Mouse (Mus musculus) heart, adult 2 months (tissue): ENCODE results near the gene Slc17a5. TPM values are rescaled to one million over a fixed set of nuclear protein-coding genes. Genes with fewer than 3 reads are reported as not detected.

Experiments used
- DNase-seq, 2 experiments: peaks; one replicate each; pipeline ENCODE4 v3.0.0; 2021
- H3K27ac ChIP-seq: fragments of 200-600 bp; 2 replicates; pipeline ENCODE4 v1.8.1; 2022
- H3K27me3 ChIP-seq: fragments of 200-500 bp; 2 replicates; pipeline ENCODE4 v1.6.1; 2012; ENCODE audit warnings: mild to moderate bottlenecking, low read length, inconsistent platforms, mixed read lengths; ENCODE audit not compliant: control insufficient read depth, insufficient read depth
- H3K36me3 ChIP-seq: fragments of 200-500 bp; 2 replicates; pipeline ENCODE4 v1.6.1; 2012; ENCODE audit warnings: low read length, inconsistent platforms; ENCODE audit not compliant: control insufficient read depth, insufficient read depth
- H3K4me1 ChIP-seq: fragments of 200-500 bp; 2 replicates; pipeline ENCODE4 v1.6.1; 2011; ENCODE audit warnings: low read length; ENCODE audit not compliant: control insufficient read depth, insufficient read depth
- H3K4me3 ChIP-seq: fragments of 200-600 bp; 2 replicates; pipeline ENCODE4 v1.8.1; 2022
- H3K79me2 ChIP-seq: fragments of 200-500 bp; replicated peaks from 2 replicates; pipeline ENCODE4 v1.6.1; 2012; ENCODE audit warnings: mild to moderate bottlenecking, inconsistent platforms, low read length, moderate library complexity, mixed read lengths; ENCODE audit not compliant: control insufficient read depth, insufficient read depth
- H3K9ac ChIP-seq: fragments of 200-500 bp; 2 replicates; pipeline ENCODE4 v1.6.1; 2012; ENCODE audit warnings: low read depth, mild to moderate bottlenecking, control low read depth, inconsistent platforms, low read length, mixed read lengths
- CTCF ChIP-seq: fragments of 200-600 bp; IDR thresholded peaks from 2 replicates; pipeline ENCODE4 v1.8.1; 2022; ENCODE audit warnings: antibody characterized with exemption, mild to moderate bottlenecking, moderate library complexity
- EP300 ChIP-seq: fragments of 200-500 bp; IDR thresholded peaks from 2 replicates; pipeline ENCODE4 v1.6.1; 2011; ENCODE audit warnings: low read depth, low read length, control low read depth; ENCODE audit not compliant: insufficient read depth
- POLR2A ChIP-seq: fragments of 200-500 bp; IDR thresholded peaks from 2 replicates; pipeline ENCODE4 v1.6.1; 2011; ENCODE audit warnings: mild to moderate bottlenecking, low read depth, low read length, control low read depth; ENCODE audit not compliant: insufficient read depth
- WGBS: fragments of 180-500 bp; shearing (Covaris S2); methylation state at CpG from one replicate; pipeline ENCODE4 v1.1.7; 2018; 5-methylcytosine and 5-hydroxymethylcytosine counted together
- intact Hi-C: fragments of 180-260 bp; cut with DNase I; formaldehyde crosslinking; loops from one replicate; pipeline ENCODE4 v1.15.1; 2025
- polyA plus RNA-seq: library from polyadenylated mRNA; depleted of rRNA; stranded (reverse); fragments of >200 nt; gene quantifications from 2 replicates; pipeline ENCODE4 v1.2.3, GENCODE M21; 2012
- total RNA-seq, 2 experiments: library from RNA; stranded (reverse); gene quantifications; 2 replicates each; pipeline ENCODE4 v1.2.3; 2021

The Slc17a5 gene
- total and polyA plus RNA-seq, 3 experiments: 3.8 to 5.1 (median 4.9) TPM

DNA sequence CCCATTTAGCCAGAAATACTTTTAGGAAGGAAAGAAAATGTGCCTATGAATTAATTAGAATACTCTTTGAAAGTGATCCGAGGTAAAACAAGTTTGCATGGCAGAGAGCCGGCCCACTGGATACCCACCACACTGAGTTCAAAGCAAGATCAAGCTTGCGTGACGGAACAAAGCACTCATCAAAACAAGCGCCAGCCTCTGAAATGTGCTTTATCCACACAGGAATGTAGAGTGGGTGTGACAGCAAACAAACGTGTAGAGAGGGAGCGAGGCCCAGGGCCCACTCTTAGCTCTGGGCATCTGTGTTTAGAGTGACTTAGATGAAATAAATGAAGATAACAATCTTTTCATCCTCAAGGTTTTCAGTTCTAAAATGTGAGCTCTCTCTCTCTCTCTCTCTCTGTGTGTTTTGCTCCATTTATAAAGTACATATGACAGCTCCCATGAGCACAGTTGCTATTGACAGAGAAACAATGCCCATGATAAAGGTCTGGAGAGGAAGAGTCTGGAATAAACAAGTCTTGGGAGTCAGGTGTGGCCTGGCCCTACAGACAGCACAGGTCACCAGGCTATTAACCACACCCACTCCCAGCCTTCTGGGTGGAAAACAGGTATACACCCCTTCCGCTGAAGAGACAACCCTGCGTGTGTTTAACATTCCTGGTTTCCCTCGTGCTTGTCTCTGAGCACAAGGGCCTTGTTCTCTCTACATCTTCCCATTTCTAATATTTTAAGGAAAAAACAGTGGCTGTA, 8.0 kb downstream of the Slc17a5 start:
- no peak for DNase-seq
- TF ChIP-seq CTCF (no peak), EP300 (no peak)
- intact Hi-C loops: no loop called here
- no peaks in the 10 kb centered on the region for H3K79me2 ChIP-seq
- H3K4me1 ChIP-seq: no peaks in the 10 kb centered on the region
- no peak overlapping the region for H3K4me3 ChIP-seq
- H3K36me3 ChIP-seq: no peaks in the 10 kb centered on the region
- no peak overlapping the region for H3K27ac ChIP-seq
- no peaks in the 10 kb centered on the region for H3K27me3 ChIP-seq
- 80% methylated on average over 10 of the region's 10 CpGs for WGBS
- H3K9ac ChIP-seq: no peak overlapping the region

DNA sequence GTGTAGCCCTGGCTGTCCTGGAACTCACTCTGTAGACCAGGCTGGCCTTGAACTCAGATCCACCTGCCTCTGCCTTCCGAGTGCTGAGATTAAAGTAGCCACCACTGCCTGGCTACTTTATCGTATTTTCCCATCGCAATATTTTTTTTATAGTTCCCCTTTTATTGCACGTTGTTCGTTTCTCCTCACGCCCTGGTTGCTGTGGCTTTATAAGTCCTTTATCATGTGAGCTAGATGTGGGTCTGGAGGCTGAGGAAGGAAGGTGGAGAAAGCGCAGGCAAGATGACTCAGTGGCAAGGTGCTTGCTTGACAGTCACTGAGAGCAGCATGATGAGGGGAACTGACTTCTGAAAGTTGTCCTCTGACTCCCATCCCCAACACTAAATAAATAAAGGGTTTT, 9.0 kb downstream of the Slc17a5 start:
- H3K27me3 ChIP-seq: no peaks in the 10 kb centered on the region
- no peak overlapping the region for H3K9ac ChIP-seq
- H3K4me3 ChIP-seq: no peak overlapping the region
- intact Hi-C loops: no loop called here
- no peaks in the 10 kb centered on the region for H3K36me3 ChIP-seq
- H3K4me1 ChIP-seq: no peaks in the 10 kb centered on the region
- no peaks in the 10 kb centered on the region; the same call in 1 of the 2 replicates for H3K79me2 ChIP-seq
- no peak for DNase-seq
- WGBS: 82% methylated on average over 7 of the region's 7 CpGs
- no peak overlapping the region for H3K27ac ChIP-seq
- TF ChIP-seq CTCF (no peak), POLR2A (no peak), EP300 (no peak)

DNA sequence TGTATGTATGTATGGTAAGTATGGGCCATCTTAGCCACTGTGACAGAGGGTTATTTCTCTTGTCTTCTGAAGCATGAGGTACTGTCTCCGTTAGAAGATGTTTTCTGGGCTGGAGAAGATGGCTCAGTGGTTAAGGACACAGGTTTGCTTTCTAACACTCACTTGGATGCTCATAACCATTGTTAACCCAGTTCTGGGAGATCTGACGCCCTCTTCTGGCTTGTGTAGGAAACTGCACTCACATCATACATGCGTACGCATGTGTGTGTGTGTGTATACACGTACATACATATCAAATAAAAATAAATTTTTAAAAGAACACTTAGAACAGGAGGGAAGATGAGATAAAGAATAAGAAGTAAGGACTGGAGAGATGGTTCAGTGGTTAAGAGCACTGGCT, 11.4 kb downstream of the Slc17a5 start:
- Histone ChIP-seq H3K79me2 (no peaks in the 10 kb centered on the region; the same call in 1 of the 2 replicates), H3K4me1 (no peaks in the 10 kb centered on the region), H3K36me3 (no peaks in the 10 kb centered on the region), H3K4me3 (no peak overlapping the region), H3K27me3 (no peaks in the 10 kb centered on the region), H3K9ac (no peak overlapping the region), H3K27ac (no peak overlapping the region)
- no peak for DNase-seq
- TF ChIP-seq CTCF (no peak), EP300 (no peak), POLR2A (no peak)
- 85% methylated on average over 5 of the region's 5 CpGs for WGBS
- intact Hi-C loops: no loop called here

DNA sequence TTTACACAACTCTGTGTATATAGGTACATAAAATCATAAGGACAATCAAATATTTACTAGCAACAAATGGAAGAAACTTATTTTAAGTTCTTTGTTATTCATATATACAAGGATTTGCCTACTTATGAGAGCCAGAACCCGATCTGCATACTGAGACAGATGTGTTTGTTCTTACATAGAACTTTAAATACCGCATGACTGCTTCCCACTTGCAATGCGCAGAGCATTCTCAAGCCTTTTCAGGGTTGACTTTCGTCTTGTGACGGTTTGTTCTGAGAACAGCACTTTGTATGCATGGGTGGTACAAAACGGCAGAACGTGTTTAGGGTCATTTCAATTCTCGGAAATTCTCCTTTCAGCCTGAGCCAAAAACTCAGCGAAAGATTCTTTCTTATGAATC, 17.9 kb downstream of the Slc17a5 start:
- Histone ChIP-seq H3K4me1 (no peaks in the 10 kb centered on the region), H3K27ac (no peak overlapping the region), H3K27me3 (no peaks in the 10 kb centered on the region), H3K9ac (no peak overlapping the region), H3K4me3 (no peak overlapping the region), H3K36me3 (peaks cover 2% of the 10 kb centered on the region; the same call in 1 of the 2 replicates), H3K79me2 (no peaks in the 10 kb centered on the region; the same call in 1 of the 2 replicates)
- TF ChIP-seq POLR2A (no peak), EP300 (no peak), CTCF (no peak)
- WGBS: 97% methylated on average over 9 of the region's 9 CpGs
- intact Hi-C loops: no loop called here
- no peak for DNase-seq

DNA sequence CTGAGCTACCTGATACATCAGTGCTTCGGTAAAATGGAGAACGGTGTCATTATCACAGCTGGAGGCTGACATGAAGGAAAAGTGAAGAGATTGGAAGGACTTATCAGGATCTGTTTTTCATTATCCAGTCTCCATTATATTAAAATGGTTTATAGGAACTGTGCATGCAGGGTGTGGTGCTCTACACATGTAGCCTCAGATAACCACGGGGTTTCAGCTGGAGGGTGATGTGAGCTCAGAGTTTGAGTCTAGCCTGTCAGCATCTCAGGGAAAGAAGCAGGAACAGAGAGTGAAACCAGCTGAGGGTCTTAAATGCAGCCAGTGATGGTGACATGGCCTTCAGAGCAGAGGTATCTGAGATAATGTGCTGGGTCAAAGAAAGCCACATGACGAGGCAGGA, 28.4 kb downstream of the Slc17a5 start:
- 83% methylated on average over 4 of the region's 4 CpGs for WGBS
- no peaks in the 10 kb centered on the region for H3K79me2 ChIP-seq
- no peak for TF ChIP-seq CTCF
- no peak for TF ChIP-seq EP300
- no peak for TF ChIP-seq POLR2A
- no peak overlapping the region for H3K9ac ChIP-seq
- intact Hi-C loops: no loop called here
- no peak for DNase-seq
- H3K36me3 ChIP-seq: no peaks in the 10 kb centered on the region
- H3K27me3 ChIP-seq: no peaks in the 10 kb centered on the region
- no peak overlapping the region for H3K4me3 ChIP-seq
- no peaks in the 10 kb centered on the region for H3K4me1 ChIP-seq
- H3K27ac ChIP-seq: no peak overlapping the region

DNA sequence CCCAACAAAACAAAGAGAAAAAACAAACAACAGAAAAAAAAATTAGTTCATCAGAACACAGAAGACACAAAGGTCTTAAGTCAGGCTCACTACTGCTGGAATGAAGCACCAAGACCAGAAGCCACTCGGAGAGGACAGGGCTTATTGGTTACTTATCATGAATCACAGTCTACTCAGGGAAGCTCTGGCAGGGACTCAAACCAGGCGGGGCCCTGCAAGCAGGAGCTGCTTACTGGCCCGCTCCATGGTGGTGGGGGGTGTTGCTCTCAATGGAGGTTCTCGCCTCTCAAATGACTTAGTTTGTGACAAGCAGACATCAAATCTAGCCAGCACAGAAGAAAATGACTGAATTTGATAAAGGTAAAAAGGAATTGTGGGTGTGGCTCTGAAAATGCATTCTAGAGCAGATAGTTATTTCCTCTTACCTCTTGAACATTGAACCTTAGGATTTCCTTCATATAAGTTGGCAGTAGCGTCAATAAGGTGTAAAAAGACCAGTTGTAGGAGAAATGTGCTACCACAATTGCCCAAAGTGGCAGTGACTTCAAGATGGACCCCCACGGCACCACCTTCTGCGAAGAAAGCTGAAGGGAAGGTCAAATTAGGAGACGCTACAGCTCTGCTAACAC, 29.1 kb downstream of the Slc17a5 start:
- H3K79me2 ChIP-seq: no peaks in the 10 kb centered on the region
- H3K9ac ChIP-seq: no peak overlapping the region
- TF ChIP-seq POLR2A (no peak), EP300 (no peak), CTCF (no peak)
- H3K27ac ChIP-seq: no peak overlapping the region
- H3K36me3 ChIP-seq: no peaks in the 10 kb centered on the region
- 81% methylated on average over 8 of the region's 8 CpGs for WGBS
- intact Hi-C loops: no loop called here
- H3K4me1 ChIP-seq: no peaks in the 10 kb centered on the region
- no peaks in the 10 kb centered on the region for H3K27me3 ChIP-seq
- no peak overlapping the region for H3K4me3 ChIP-seq
- no peak for DNase-seq
